ENCODE assay signal across 28 mouse cellular contexts in genomic region chr13:12428556-12428955, GRCm38 (mm10).
"Had no signal": no experiment of that assay in that cellular context is flagged by ENCODE, and none has a peak within 500 bp of the region (broad histone marks: within the 10 kb centered on the region; RNA-seq: fewer than 3 reads in every experiment).

No protein-coding gene starts in this region.

- H3K27me3 ChIP-seq: limb, embryonic 12.5 days; limb, embryonic 13.5 days; limb, embryonic 15.5 days; liver, embryonic 12.5 days; liver, embryonic 13.5 days; liver, embryonic 15.5 days; lung, embryonic 15.5 days; megakaryocyte, embryonic 14.5 days; midbrain, embryonic 12.5 days; midbrain, embryonic 13.5 days; midbrain, embryonic 15.5 days; neural tube, embryonic 12.5 days had no signal

- H3K9ac ChIP-seq: limb, embryonic 12.5 days; limb, embryonic 13.5 days; limb, embryonic 15.5 days; liver, embryonic 12.5 days; liver, embryonic 13.5 days; liver, embryonic 14.5 days; liver, embryonic 15.5 days; liver, postnatal 0 days; lung, embryonic 14.5 days; lung, embryonic 15.5 days; midbrain, embryonic 12.5 days; midbrain, embryonic 13.5 days; midbrain, embryonic 15.5 days; neural tube, embryonic 12.5 days had no signal

- H3K4me3 ChIP-seq: limb, embryonic 10.5 days; limb, embryonic 12.5 days; limb, embryonic 13.5 days; limb, embryonic 15.5 days; liver, embryonic 12.5 days; liver, embryonic 13.5 days; liver, embryonic 15.5 days; lung, embryonic 15.5 days; megakaryocyte, embryonic 14.5 days; midbrain, embryonic 10.5 days; midbrain, embryonic 12.5 days; midbrain, embryonic 13.5 days; midbrain, embryonic 15.5 days; myocyte; neural tube, embryonic 12.5 days had no signal

- H3K27ac ChIP-seq: limb, embryonic 10.5 days; limb, embryonic 12.5 days; limb, embryonic 13.5 days; limb, embryonic 15.5 days; liver, embryonic 12.5 days; liver, embryonic 13.5 days; liver, embryonic 14.5 days; liver, embryonic 15.5 days; lung, embryonic 15.5 days; macrophage; midbrain, embryonic 10.5 days; midbrain, embryonic 12.5 days; midbrain, embryonic 13.5 days; midbrain, embryonic 15.5 days; neural tube, embryonic 12.5 days had no signal

- H3K9me3 ChIP-seq: limb, embryonic 10.5 days; limb, embryonic 12.5 days; limb, embryonic 13.5 days; limb, embryonic 15.5 days; liver, embryonic 12.5 days; liver, embryonic 13.5 days; liver, embryonic 15.5 days; lung, embryonic 15.5 days; megakaryocyte, embryonic 14.5 days; midbrain, embryonic 10.5 days; midbrain, embryonic 12.5 days; midbrain, embryonic 13.5 days; midbrain, embryonic 15.5 days; neural tube, embryonic 12.5 days had no signal

- H3K4me1 ChIP-seq: limb, embryonic 10.5 days; limb, embryonic 12.5 days; limb, embryonic 13.5 days; limb, embryonic 15.5 days; liver, embryonic 12.5 days; liver, embryonic 13.5 days; liver, embryonic 15.5 days; lung, embryonic 15.5 days; midbrain, embryonic 10.5 days; midbrain, embryonic 12.5 days; midbrain, embryonic 13.5 days; midbrain, embryonic 15.5 days; neural tube, embryonic 12.5 days had no signal

- DNase-seq: left cerebral cortex, postnatal 4 days; liver; liver, embryonic 13.5 days; liver, postnatal 0 days; lung, adult 18-20 months; lung, adult 2 months; lung, embryonic 14.5 days; lung, postnatal 10 days; lung, postnatal 14 days; lung, postnatal 36 days; lung, postnatal 4 days; midbrain, embryonic 14.5 days had no signal
